Mouse (Mus musculus): ENCODE measurements around the gene Fgf15. TPM values are rescaled to one million over a fixed set of nuclear protein-coding genes. Genes with fewer than 3 reads are reported as not detected.

Fgf15 gene
- total RNA-seq (2021) = not detected
- long read RNA-seq = 0 reads

- no peak for DNase-seq (ENCODE audit: low spot score in 2 of 2)
Observed at GRCm38 (mm10) chr7:144896294-144897218, at the start of gene Fgf15. Gene Fgf15 (plus strand): TSS chr7:144896531.

- DNase-seq (ENCODE audit: low spot score in 2 of 2) = no peak
Observed at GRCm38 (mm10) chr7:144847067-144847466, 49.3 kb upstream of the Fgf15 start, which contains the start of gene Fgf4. Gene Fgf4 (plus strand): TSS chr7:144847367.

GRCm38 (mm10) chr7:144851321-144851720 is 45.0 kb upstream of the Fgf15 start:
- DNase-seq (ENCODE audit: low spot score in 2 of 2) = no peak

- no peak for DNase-seq (ENCODE audit: low spot score in 2 of 2)
Observed at GRCm38 (mm10) chr7:144854966-144855365, 41.4 kb upstream of the Fgf15 start.

- no peak for DNase-seq (ENCODE audit: low spot score in 2 of 2)
Observed at GRCm38 (mm10) chr7:144857158-144857557, 39.2 kb upstream of the Fgf15 start.

- DNase-seq (ENCODE audit: low spot score in 2 of 2) = no peak
Observed at GRCm38 (mm10) chr7:144857826-144858342, 38.4 kb upstream of the Fgf15 start.

GRCm38 (mm10) chr7:144858702-144859101 is 37.6 kb upstream of the Fgf15 start:
- DNase-seq (ENCODE audit: low spot score in 2 of 2) = no peak

- no peak for DNase-seq (ENCODE audit: low spot score in 2 of 2)
Observed at GRCm38 (mm10) chr7:144861056-144861768, 35.1 kb upstream of the Fgf15 start.

GRCm38 (mm10) chr7:144861769-144862070 is 34.6 kb upstream of the Fgf15 start:
- DNase-seq (ENCODE audit: low spot score in 2 of 2) = no peak

GRCm38 (mm10) chr7:144862126-144862525 is 34.2 kb upstream of the Fgf15 start:
- no peak for DNase-seq (ENCODE audit: low spot score in 2 of 2)

- no peak for DNase-seq (ENCODE audit: low spot score in 2 of 2)
Observed at GRCm38 (mm10) chr7:144862712-144863111, 33.6 kb upstream of the Fgf15 start.

GRCm38 (mm10) chr7:144863196-144863595 is 33.1 kb upstream of the Fgf15 start:
- DNase-seq (ENCODE audit: low spot score in 2 of 2) = no peak

GRCm38 (mm10) chr7:144864160-144864670 is 32.1 kb upstream of the Fgf15 start:
- no peak for DNase-seq (ENCODE audit: low spot score in 2 of 2)

- DNase-seq (ENCODE audit: low spot score in 2 of 2) = no peak
Observed at GRCm38 (mm10) chr7:144867161-144867560, 29.2 kb upstream of the Fgf15 start.

- DNase-seq (ENCODE audit: low spot score in 2 of 2) = no peak
Observed at GRCm38 (mm10) chr7:144867602-144868001, 28.7 kb upstream of the Fgf15 start.

- no peak for DNase-seq (ENCODE audit: low spot score in 2 of 2)
Observed at GRCm38 (mm10) chr7:144872420-144872819, 23.9 kb upstream of the Fgf15 start.

GRCm38 (mm10) chr7:144873160-144873559 is 23.2 kb upstream of the Fgf15 start:
- DNase-seq (ENCODE audit: low spot score in 2 of 2) = no peak

- no peak for DNase-seq (ENCODE audit: low spot score in 2 of 2)
Observed at GRCm38 (mm10) chr7:144874226-144874625, 22.1 kb upstream of the Fgf15 start.

GRCm38 (mm10) chr7:144878401-144878800 is 17.9 kb upstream of the Fgf15 start:
- DNase-seq (ENCODE audit: low spot score in 2 of 2) = no peak

GRCm38 (mm10) chr7:144883106-144883505 is 13.2 kb upstream of the Fgf15 start:
- no peak for DNase-seq (ENCODE audit: low spot score in 2 of 2)

GRCm38 (mm10) chr7:144887672-144888071 is 8.7 kb upstream of the Fgf15 start:
- DNase-seq (ENCODE audit: low spot score in 2 of 2) = no peak

All from layer of hippocampus, postnatal 10 days (tissue).